Mouse (Mus musculus): ENCODE data around the gene Trmt44.

GRCm38 (mm10) chr5:35580156-35580922 is 5.5 kb upstream of the Trmt44 start:
- TF ChIP-seq GATA1 (IDR thresholded peaks at IDR 0.05; ENCODE audit: borderline replicate concordance, low read length): no peak
- TF ChIP-seq FLI1 (IDR thresholded peaks at IDR 0.05; ENCODE audit: low read length): no peak

Measured in megakaryocyte, embryonic 14.5 days (primary cell).